Mouse (Mus musculus) kidney, adult 9 months (tissue): ENCODE data around the gene Pwwp2a.

ENCODE experiments used
- DNase-seq: peaks from one replicate; pipeline ENCODE4 v3.0.0; 2022

Gene Pwwp2a

GRCm38 (mm10) chr11:43727796-43728195 is 46.0 kb downstream of the Pwwp2a start:
- no peak for DNase-seq

GRCm38 (mm10) chr11:43728737-43729301 is 47.0 kb downstream of the Pwwp2a start:
- DNase-seq = no peak

GRCm38 (mm10) chr11:43747233-43748226 is 65.7 kb downstream of the Pwwp2a start, which contains the start of gene Ttc1:
Gene Ttc1, minus strand, starts transcription at chr11:43748008.
- DNase-seq = peak; percentile 99

- DNase-seq = no peak
Observed at GRCm38 (mm10) chr11:43751542-43751941, 69.7 kb downstream of the Pwwp2a start.

- no peak for DNase-seq
Observed at GRCm38 (mm10) chr11:43754568-43754967, 72.8 kb downstream of the Pwwp2a start.

GRCm38 (mm10) chr11:43755411-43755810 is 73.6 kb downstream of the Pwwp2a start:
- no peak for DNase-seq

- DNase-seq = no peak
Observed at GRCm38 (mm10) chr11:43758436-43758835, 76.6 kb downstream of the Pwwp2a start.

GRCm38 (mm10) chr11:43766922-43767648 is 85.3 kb downstream of the Pwwp2a start:
- DNase-seq = peak; percentile 76

GRCm38 (mm10) chr11:43767749-43768148 is 86.0 kb downstream of the Pwwp2a start:
- DNase-seq = no peak

- DNase-seq = no peak
Observed at GRCm38 (mm10) chr11:43770110-43770509, 88.3 kb downstream of the Pwwp2a start.
